Mouse (Mus musculus): ENCODE data around the gene Dnase2b. TPM values are rescaled to one million over a fixed set of nuclear protein-coding genes. Genes with fewer than 3 reads are reported as not detected.

Gene Dnase2b
- polyA plus RNA-seq, 1 experiment from 2014 or later, result 4.0 TPM

DNA sequence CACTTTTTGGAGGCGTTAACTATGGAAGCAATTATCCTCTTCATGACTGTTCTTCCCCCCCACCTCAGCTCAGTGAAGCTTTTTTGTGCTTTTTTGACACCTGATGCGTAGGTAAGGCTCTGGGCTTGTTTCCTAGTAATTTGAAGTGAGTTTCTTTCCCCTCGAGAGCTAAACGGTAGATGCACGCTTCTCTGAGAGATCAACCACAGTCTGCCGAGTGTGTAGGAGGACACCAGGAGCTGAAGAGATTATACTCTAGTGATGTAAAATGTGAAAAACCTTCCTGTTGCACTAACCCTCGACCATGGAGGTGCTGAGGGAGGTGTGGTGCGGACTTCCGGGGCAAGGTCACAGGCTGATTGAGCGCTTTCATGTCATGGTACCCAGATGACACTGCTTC is 4.7 kb upstream of the Dnase2b start:
- Histone ChIP-seq H3K4me2 (ENCODE audit: low read depth, low read length) (no peak overlapping the region), H3K36me3 (replicated peaks; ENCODE audit: insufficient read depth, low read length) (0 out of 2 replicates have a peak, but pooled peaks cover 7% of the 10 kb centered on the region), H3K27me3 (ENCODE audit: insufficient read depth, low read length) (no peaks in the 10 kb centered on the region), H3K27ac (ENCODE audit: low read depth) (no peak overlapping the region), H3K4me1 (ENCODE audit: insufficient read depth) (no peaks in the 10 kb centered on the region), H3K4me3 (ENCODE audit: low read depth, low read length) (no peak overlapping the region), H3K9ac (replicated peaks) (no peak overlapping the region), H3K9me3 (ENCODE audit: low read length) (no peaks in the 10 kb centered on the region)
- TF ChIP-seq EP300 (IDR thresholded peaks at IDR 0.05; ENCODE audit: low read depth) (no peak), CTCF (IDR thresholded peaks at IDR 0.05; ENCODE audit: low read depth) (no peak)
- no peak for DNase-seq
- WGBS (ENCODE audit: insufficient replicate concordance), result 77% methylated on average over 10 of the region's 10 CpGs
- no peak for ATAC-seq

GRCm38 (mm10) chr3:146618357-146618756 is 3.0 kb upstream of the Dnase2b start:
- no peaks in the 10 kb centered on the region for H3K9me3 ChIP-seq (ENCODE audit: low read length)
- WGBS (ENCODE audit: insufficient replicate concordance), result 48% methylated on average over 4 of the region's 4 CpGs
- H3K9ac ChIP-seq (replicated peaks), result no peak overlapping the region
- H3K27me3 ChIP-seq (ENCODE audit: insufficient read depth, low read length), result no peaks in the 10 kb centered on the region
- H3K4me2 ChIP-seq (ENCODE audit: low read depth, low read length), result no peak overlapping the region
- ATAC-seq (no peak), DNase-seq (no peak)
- TF ChIP-seq CTCF (IDR thresholded peaks at IDR 0.05; ENCODE audit: low read depth) (no peak), EP300 (IDR thresholded peaks at IDR 0.05; ENCODE audit: low read depth) (no peak)
- H3K36me3 ChIP-seq (replicated peaks; ENCODE audit: insufficient read depth, low read length), result peaks cover 6% of the 10 kb centered on the region
- no peak overlapping the region for H3K4me3 ChIP-seq (ENCODE audit: low read depth, low read length)
- H3K27ac ChIP-seq (ENCODE audit: low read depth), result no peak overlapping the region
- no peaks in the 10 kb centered on the region for H3K4me1 ChIP-seq (ENCODE audit: insufficient read depth)

GRCm38 (mm10) chr3:146617946-146618345 is 2.5 kb upstream of the Dnase2b start:
- H3K4me3 ChIP-seq (ENCODE audit: low read depth, low read length), result no peak overlapping the region
- no peaks in the 10 kb centered on the region for H3K4me1 ChIP-seq (ENCODE audit: insufficient read depth)
- no peaks in the 10 kb centered on the region for H3K9me3 ChIP-seq (ENCODE audit: low read length)
- no peaks in the 10 kb centered on the region for H3K27me3 ChIP-seq (ENCODE audit: insufficient read depth, low read length)
- no peak overlapping the region for H3K9ac ChIP-seq (replicated peaks)
- DNase-seq (no peak), ATAC-seq (no peak)
- peaks cover 6% of the 10 kb centered on the region for H3K36me3 ChIP-seq (replicated peaks; ENCODE audit: insufficient read depth, low read length)
- no peak overlapping the region for H3K27ac ChIP-seq (ENCODE audit: low read depth)
- TF ChIP-seq CTCF (IDR thresholded peaks at IDR 0.05; ENCODE audit: low read depth) (no peak), EP300 (IDR thresholded peaks at IDR 0.05; ENCODE audit: low read depth) (no peak)
- no peak overlapping the region for H3K4me2 ChIP-seq (ENCODE audit: low read depth, low read length)

DNA sequence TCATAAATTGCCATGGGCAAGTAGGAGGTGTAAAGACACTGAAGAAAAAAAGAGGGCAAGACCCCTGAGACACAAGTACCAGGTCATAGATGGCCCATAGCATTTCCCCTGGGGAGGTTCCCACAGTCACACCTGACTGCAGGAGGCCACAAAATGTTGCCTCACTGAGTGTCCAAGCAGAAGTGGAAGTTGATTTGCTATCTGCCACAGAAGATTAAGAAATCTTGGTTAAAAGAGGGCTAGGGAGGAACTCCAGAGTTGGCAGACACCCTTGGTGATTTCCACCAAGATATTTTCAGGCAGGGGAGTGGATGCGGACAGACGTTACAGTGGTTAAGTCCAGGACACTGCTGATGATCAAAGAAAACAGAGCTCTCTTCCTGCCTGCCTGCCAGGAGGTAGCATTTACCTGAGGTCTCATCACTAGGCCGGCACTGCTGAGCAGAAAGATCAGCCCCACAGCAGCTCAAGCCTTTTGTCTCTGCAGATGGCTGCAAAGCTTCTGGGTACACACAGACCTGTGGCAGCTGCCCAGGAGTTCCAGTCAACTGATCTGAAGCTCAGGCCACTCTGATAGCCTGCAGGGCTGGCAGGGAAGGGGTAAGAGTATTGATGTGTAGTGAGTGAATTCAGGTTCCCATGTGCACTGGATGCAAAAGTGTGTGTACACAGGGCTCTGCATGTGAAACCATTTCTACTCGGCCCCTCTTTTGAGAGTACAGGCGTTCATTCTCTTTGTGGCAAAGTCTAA is 1.3 kb upstream of the Dnase2b start:
- Histone ChIP-seq H3K27me3 (ENCODE audit: insufficient read depth, low read length) (no peaks in the 10 kb centered on the region), H3K9ac (replicated peaks) (no peak overlapping the region), H3K4me3 (ENCODE audit: low read depth, low read length) (no peak overlapping the region), H3K4me1 (ENCODE audit: insufficient read depth) (no peaks in the 10 kb centered on the region), H3K9me3 (ENCODE audit: low read length) (no peaks in the 10 kb centered on the region), H3K36me3 (replicated peaks; ENCODE audit: insufficient read depth, low read length) (peaks cover 3% of the 10 kb centered on the region), H3K27ac (ENCODE audit: low read depth) (no peak overlapping the region), H3K4me2 (ENCODE audit: low read depth, low read length) (no peak overlapping the region)
- no peak for TF ChIP-seq CTCF (IDR thresholded peaks at IDR 0.05; ENCODE audit: low read depth)
- no peak for TF ChIP-seq EP300 (IDR thresholded peaks at IDR 0.05; ENCODE audit: low read depth)
- DNase-seq (no peak), ATAC-seq (peak; percentile 33; the same call in 1 of the 2 replicates)
- WGBS (ENCODE audit: insufficient replicate concordance), result 56% methylated on average over 5 of the region's 5 CpGs

GRCm38 (mm10) chr3:146611821-146612220 is 3.6 kb downstream of the Dnase2b start:
- ATAC-seq, result no peak
- no peak for TF ChIP-seq CTCF (IDR thresholded peaks at IDR 0.05; ENCODE audit: low read depth)
- no peak for TF ChIP-seq EP300 (IDR thresholded peaks at IDR 0.05; ENCODE audit: low read depth)
- Histone ChIP-seq H3K27ac (ENCODE audit: low read depth) (no peak overlapping the region), H3K27me3 (ENCODE audit: insufficient read depth, low read length) (no peaks in the 10 kb centered on the region), H3K4me2 (ENCODE audit: low read depth, low read length) (no peak overlapping the region), H3K4me1 (ENCODE audit: insufficient read depth) (no peaks in the 10 kb centered on the region), H3K36me3 (replicated peaks; ENCODE audit: insufficient read depth, low read length) (peaks cover 4% of the 10 kb centered on the region), H3K9ac (replicated peaks) (no peak overlapping the region), H3K4me3 (ENCODE audit: low read depth, low read length) (no peak overlapping the region), H3K9me3 (ENCODE audit: low read length) (no peaks in the 10 kb centered on the region)
- 72% methylated on average over 4 of the region's 4 CpGs for WGBS (ENCODE audit: insufficient replicate concordance)
- DNase-seq, result no peak

DNA sequence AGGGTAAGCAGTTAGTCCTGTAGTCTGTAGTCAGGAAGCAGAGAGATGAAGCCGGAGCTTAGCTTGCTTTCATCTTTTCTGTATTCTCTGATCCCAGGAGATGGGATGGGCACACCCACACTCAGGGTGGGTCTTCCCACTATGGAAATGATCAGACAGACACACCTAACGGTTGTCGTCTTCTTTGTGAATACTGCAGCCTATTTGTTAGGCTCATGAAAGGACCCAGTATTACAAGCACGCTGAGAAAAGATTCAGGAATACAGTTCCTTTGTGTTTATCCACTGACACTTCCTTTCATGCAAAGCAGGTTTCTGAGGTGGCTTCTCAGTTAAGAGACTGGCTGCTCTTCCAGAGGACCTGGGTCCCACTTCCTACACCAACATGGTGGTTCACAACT is 4.1 kb downstream of the Dnase2b start:
- H3K9me3 ChIP-seq (ENCODE audit: low read length), result no peaks in the 10 kb centered on the region
- no peaks in the 10 kb centered on the region for H3K27me3 ChIP-seq (ENCODE audit: insufficient read depth, low read length)
- ATAC-seq (no peak), DNase-seq (no peak)
- H3K4me2 ChIP-seq (ENCODE audit: low read depth, low read length), result no peak overlapping the region
- H3K36me3 ChIP-seq (replicated peaks; ENCODE audit: insufficient read depth, low read length), result peaks cover 4% of the 10 kb centered on the region
- no peak overlapping the region for H3K4me3 ChIP-seq (ENCODE audit: low read depth, low read length)
- WGBS (ENCODE audit: insufficient replicate concordance), result 77% methylated on average over 4 of the region's 4 CpGs
- H3K4me1 ChIP-seq (ENCODE audit: insufficient read depth), result no peaks in the 10 kb centered on the region
- H3K27ac ChIP-seq (ENCODE audit: low read depth), result no peak overlapping the region
- no peak overlapping the region for H3K9ac ChIP-seq (replicated peaks)
- TF ChIP-seq EP300 (IDR thresholded peaks at IDR 0.05; ENCODE audit: low read depth) (no peak), CTCF (IDR thresholded peaks at IDR 0.05; ENCODE audit: low read depth) (no peak)

Measured in liver, postnatal 0 days (tissue).